15 mouse cellular contexts compared by ENCODE assay signal in the genomic region with DNA sequence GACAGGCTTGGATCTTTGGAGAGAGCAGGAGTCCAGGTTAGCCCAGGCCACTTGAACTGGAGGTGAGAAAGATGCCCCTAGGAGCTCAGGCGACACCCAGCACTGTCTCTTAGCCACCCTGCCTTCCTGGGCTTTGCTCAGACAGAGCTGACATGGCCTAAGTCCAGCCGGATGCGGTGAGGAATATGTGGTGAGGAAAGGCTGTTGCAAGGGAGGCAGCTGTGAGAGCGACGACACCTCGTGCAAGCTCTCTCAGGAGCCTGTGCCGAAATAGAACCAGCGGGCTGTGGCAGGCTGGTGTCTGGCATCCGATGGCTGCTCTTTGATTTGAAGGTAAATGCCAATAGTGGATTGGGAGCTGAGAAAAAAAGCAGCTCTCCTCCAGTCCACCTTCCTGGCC.
"Had no signal": no experiment of that assay in that cellular context is flagged by ENCODE, and none has a peak within 500 bp of the region (broad histone marks: within the 10 kb centered on the region; RNA-seq: fewer than 3 reads in every experiment).

No protein-coding gene starts in this region.

- H3K4me1 ChIP-seq: liver, embryonic 13.5 days; megakaryocyte, embryonic 14.5 days; stomach, embryonic 15.5 days had no signal

- DNase-seq: kidney, adult 2 months; kidney, postnatal 10 days; kidney, postnatal 36 days; layer of hippocampus, postnatal 36 days; liver, embryonic 13.5 days; lung, adult 2 months; lung, postnatal 14 days; lung, postnatal 4 days; midbrain, embryonic 14.5 days; thymus, postnatal 36 days had no signal

- H3K27me3 ChIP-seq: liver, embryonic 13.5 days had no signal

- H3K4me3 ChIP-seq: left cerebral cortex, adult 2 months; liver, embryonic 13.5 days; megakaryocyte, embryonic 14.5 days; stomach, embryonic 15.5 days had no signal

- ATAC-seq: intestine, postnatal 0 days had no signal

- H3K4me2 ChIP-seq: liver, embryonic 13.5 days; midbrain, embryonic 11.5 days; stomach, embryonic 15.5 days had no signal

- H3K9ac ChIP-seq: liver, embryonic 13.5 days; stomach, embryonic 15.5 days had no signal

- H3K9me3 ChIP-seq: liver, embryonic 13.5 days; megakaryocyte, embryonic 14.5 days; stomach, embryonic 15.5 days had no signal

- H3K27ac ChIP-seq: left cerebral cortex, adult 2 months; liver, embryonic 13.5 days; stomach, embryonic 15.5 days had no signal

- H3K36me3 ChIP-seq: liver, embryonic 13.5 days; stomach, embryonic 15.5 days had no signal
